Mouse (Mus musculus) midbrain, embryonic 12.5 days (tissue): ENCODE data around the gene Lipc. TPM values are rescaled to one million over a fixed set of nuclear protein-coding genes. Genes with fewer than 3 reads are reported as not detected.

Experiments
- ATAC-seq: fragments of 200-750 bp; cut with Nextera tagmentation; 2 replicates; pipeline ENCODE4 v1.8.0; 2017; ENCODE audit warnings: low read depth, moderate TSS enrichment, moderate library complexity; ENCODE audit not compliant: low FRiP score
- H3K27ac ChIP-seq: fragments of 300-500 bp; sonication (generic); replicated peaks from 2 replicates; pipeline ENCODE4 v1.5.1; 2016; ENCODE audit warnings: mild to moderate bottlenecking
- H3K27me3 ChIP-seq: fragments of 300-500 bp; sonication (generic); 2 replicates; pipeline ENCODE4 v1.6.1; 2016; ENCODE audit warnings: mild to moderate bottlenecking
- H3K36me3 ChIP-seq: fragments of 300-500 bp; sonication (generic); 2 replicates; pipeline ENCODE4 v1.6.1; 2016
- H3K4me1 ChIP-seq: fragments of 300-500 bp; sonication (generic); 2 replicates; pipeline ENCODE4 v1.6.1; 2016
- H3K4me2 ChIP-seq: fragments of 300-500 bp; sonication (generic); replicated peaks from 2 replicates; pipeline ENCODE4 v1.6.1; 2016; ENCODE audit warnings: mild to moderate bottlenecking, moderate library complexity
- H3K4me3 ChIP-seq: fragments of 300-500 bp; sonication (generic); 2 replicates; pipeline ENCODE4 v1.5.1; 2016; ENCODE audit warnings: mild to moderate bottlenecking
- H3K9ac ChIP-seq: fragments of 300-500 bp; sonication (generic); replicated peaks from 2 replicates; pipeline ENCODE4 v1.6.1; 2016; ENCODE audit warnings: mild to moderate bottlenecking, moderate library complexity
- H3K9me3 ChIP-seq: fragments of 300-500 bp; sonication (generic); 2 replicates; pipeline ENCODE4 v1.6.1; 2016; ENCODE audit warnings: mild to moderate bottlenecking
- WGBS: fragments of 180-500 bp; shearing (Covaris S2); methylation state at CpG from one replicate; pipeline ENCODE4 v1.1.7; 2016; 5-methylcytosine and 5-hydroxymethylcytosine counted together
- polyA plus RNA-seq: library from polyadenylated mRNA; unstranded; fragments of >200 nt; fragmentation: Nextera tagmentation; extraction: Ambion mirVana; gene quantifications from 2 replicates; pipeline ENCODE4 v1.2.1, GENCODE M21; 2016

The Lipc gene
- polyA plus RNA-seq, 1 experiment from 2014 or later, result not detected

GRCm38 (mm10) chr9:70969244-70969643 is 17.2 kb upstream of the Lipc start:
- H3K36me3 ChIP-seq, result no peaks in the 10 kb centered on the region
- H3K4me1 ChIP-seq, result no peaks in the 10 kb centered on the region
- no peak overlapping the region for H3K27ac ChIP-seq
- ATAC-seq, result no peak
- H3K27me3 ChIP-seq, result no peaks in the 10 kb centered on the region
- H3K9ac ChIP-seq, result no peak overlapping the region
- H3K4me2 ChIP-seq, result no peak overlapping the region
- H3K9me3 ChIP-seq, result no peaks in the 10 kb centered on the region
- WGBS, result 76% methylated on average over 3 of the region's 3 CpGs
- no peak overlapping the region for H3K4me3 ChIP-seq

- Histone ChIP-seq H3K27ac (no peak overlapping the region), H3K36me3 (no peaks in the 10 kb centered on the region), H3K9me3 (no peaks in the 10 kb centered on the region), H3K27me3 (no peaks in the 10 kb centered on the region), H3K9ac (no peak overlapping the region), H3K4me3 (no peak overlapping the region), H3K4me1 (no peaks in the 10 kb centered on the region), H3K4me2 (no peak overlapping the region)
- WGBS, result 83% methylated on average over 17 of the region's 17 CpGs
- no peak for ATAC-seq
Observed at GRCm38 (mm10) chr9:70965999-70966994, 14.3 kb upstream of the Lipc start.

- H3K27ac ChIP-seq, result no peak overlapping the region
- no peak for ATAC-seq
- H3K4me2 ChIP-seq, result no peak overlapping the region
- no peak overlapping the region for H3K9ac ChIP-seq
- 93% methylated on average over 2 of the region's 2 CpGs for WGBS
- no peaks in the 10 kb centered on the region for H3K4me1 ChIP-seq
- no peak overlapping the region for H3K4me3 ChIP-seq
- H3K9me3 ChIP-seq, result no peaks in the 10 kb centered on the region
- H3K27me3 ChIP-seq, result no peaks in the 10 kb centered on the region
- H3K36me3 ChIP-seq, result no peaks in the 10 kb centered on the region
Observed at GRCm38 (mm10) chr9:70965422-70965821, 13.4 kb upstream of the Lipc start.

- no peak overlapping the region for H3K4me3 ChIP-seq
- H3K4me1 ChIP-seq, result no peaks in the 10 kb centered on the region
- ATAC-seq, result no peak
- no peaks in the 10 kb centered on the region for H3K9me3 ChIP-seq
- no peak overlapping the region for H3K4me2 ChIP-seq
- 94% methylated on average over 4 of the region's 4 CpGs for WGBS
- H3K36me3 ChIP-seq, result no peaks in the 10 kb centered on the region
- H3K27ac ChIP-seq, result no peak overlapping the region
- no peaks in the 10 kb centered on the region for H3K27me3 ChIP-seq
- no peak overlapping the region for H3K9ac ChIP-seq
Observed at GRCm38 (mm10) chr9:70965011-70965410, 13.0 kb upstream of the Lipc start.

- H3K9me3 ChIP-seq, result no peaks in the 10 kb centered on the region
- WGBS, result 75% methylated on average over 7 of the region's 7 CpGs
- H3K4me2 ChIP-seq, result no peak overlapping the region
- no peaks in the 10 kb centered on the region for H3K4me1 ChIP-seq
- no peaks in the 10 kb centered on the region for H3K36me3 ChIP-seq
- ATAC-seq, result peak; percentile 73
- peak overlapping the region; percentile 50 for H3K27ac ChIP-seq
- no peak overlapping the region for H3K9ac ChIP-seq
- no peak overlapping the region for H3K4me3 ChIP-seq
- H3K27me3 ChIP-seq, result no peaks in the 10 kb centered on the region
Observed at GRCm38 (mm10) chr9:70963461-70963891, 11.4 kb upstream of the Lipc start.

GRCm38 (mm10) chr9:70962781-70963455 is 10.9 kb upstream of the Lipc start:
- Histone ChIP-seq H3K27ac (peak overlapping the region; percentile 50; the same call in 1 of the 2 replicates), H3K9me3 (no peaks in the 10 kb centered on the region), H3K27me3 (no peaks in the 10 kb centered on the region), H3K4me1 (no peaks in the 10 kb centered on the region), H3K4me2 (no peak overlapping the region), H3K36me3 (no peaks in the 10 kb centered on the region), H3K9ac (no peak overlapping the region), H3K4me3 (no peak overlapping the region)
- no peak for ATAC-seq
- WGBS, result 93% methylated on average over 2 of the region's 2 CpGs

GRCm38 (mm10) chr9:70960301-70960700 is 8.3 kb upstream of the Lipc start:
- H3K4me3 ChIP-seq, result no peak overlapping the region
- H3K36me3 ChIP-seq, result no peaks in the 10 kb centered on the region
- ATAC-seq, result no peak
- no peaks in the 10 kb centered on the region for H3K27me3 ChIP-seq
- 93% methylated on average over 5 of the region's 5 CpGs for WGBS
- no peaks in the 10 kb centered on the region for H3K4me1 ChIP-seq
- H3K9me3 ChIP-seq, result no peaks in the 10 kb centered on the region
- no peak overlapping the region for H3K4me2 ChIP-seq
- no peak overlapping the region for H3K27ac ChIP-seq
- no peak overlapping the region for H3K9ac ChIP-seq

- no peaks in the 10 kb centered on the region for H3K9me3 ChIP-seq
- H3K36me3 ChIP-seq, result no peaks in the 10 kb centered on the region
- H3K4me2 ChIP-seq, result no peak overlapping the region
- no peak overlapping the region for H3K27ac ChIP-seq
- no peak for ATAC-seq
- no peak overlapping the region for H3K4me3 ChIP-seq
- 81% methylated on average over 5 of the region's 5 CpGs for WGBS
- no peak overlapping the region for H3K9ac ChIP-seq
- H3K27me3 ChIP-seq, result no peaks in the 10 kb centered on the region
- H3K4me1 ChIP-seq, result no peaks in the 10 kb centered on the region
Observed at GRCm38 (mm10) chr9:70959866-70960265, 7.8 kb upstream of the Lipc start.

- no peak overlapping the region for H3K4me3 ChIP-seq
- H3K27me3 ChIP-seq, result no peaks in the 10 kb centered on the region
- ATAC-seq, result no peak
- no peak overlapping the region for H3K4me2 ChIP-seq
- H3K9ac ChIP-seq, result no peak overlapping the region
- no peaks in the 10 kb centered on the region for H3K36me3 ChIP-seq
- WGBS, result 95% methylated on average over 3 of the region's 3 CpGs
- H3K4me1 ChIP-seq, result no peaks in the 10 kb centered on the region
- no peaks in the 10 kb centered on the region for H3K9me3 ChIP-seq
- H3K27ac ChIP-seq, result no peak overlapping the region
Observed at GRCm38 (mm10) chr9:70959447-70959846, 7.4 kb upstream of the Lipc start.

GRCm38 (mm10) chr9:70958381-70958780 is 6.4 kb upstream of the Lipc start:
- Histone ChIP-seq H3K27me3 (no peaks in the 10 kb centered on the region), H3K9ac (no peak overlapping the region), H3K27ac (no peak overlapping the region), H3K36me3 (no peaks in the 10 kb centered on the region), H3K4me2 (no peak overlapping the region), H3K9me3 (no peaks in the 10 kb centered on the region), H3K4me3 (no peak overlapping the region), H3K4me1 (no peaks in the 10 kb centered on the region)
- WGBS, result 80% methylated on average over 5 of the region's 5 CpGs
- ATAC-seq, result no peak

GRCm38 (mm10) chr9:70957717-70958116 is 5.7 kb upstream of the Lipc start:
- H3K27me3 ChIP-seq, result no peaks in the 10 kb centered on the region
- no peak overlapping the region for H3K9ac ChIP-seq
- no peaks in the 10 kb centered on the region for H3K4me1 ChIP-seq
- H3K9me3 ChIP-seq, result no peaks in the 10 kb centered on the region
- H3K27ac ChIP-seq, result no peak overlapping the region
- 57% methylated on average over 3 of the region's 3 CpGs for whole genome bisulfite sequencing
- H3K4me2 ChIP-seq, result no peak overlapping the region
- no peak for ATAC-seq
- H3K4me3 ChIP-seq, result no peak overlapping the region
- no peaks in the 10 kb centered on the region for H3K36me3 ChIP-seq

- no peak for ATAC-seq
- H3K27ac ChIP-seq, result no peak overlapping the region
- no peaks in the 10 kb centered on the region for H3K27me3 ChIP-seq
- no peak overlapping the region for H3K9ac ChIP-seq
- no peaks in the 10 kb centered on the region for H3K9me3 ChIP-seq
- H3K4me3 ChIP-seq, result no peak overlapping the region
- no peak overlapping the region for H3K4me2 ChIP-seq
- WGBS, result 82% methylated on average over 3 of the region's 3 CpGs
- no peaks in the 10 kb centered on the region for H3K36me3 ChIP-seq
- no peaks in the 10 kb centered on the region for H3K4me1 ChIP-seq
Observed at GRCm38 (mm10) chr9:70954226-70954625, 2.2 kb upstream of the Lipc start.
